Mouse (Mus musculus) cerebellum, adult 9-10 months (tissue): ENCODE results near the gene Sh3d21.

Experiments
- DNase-seq: peaks from one replicate; pipeline ENCODE4 v3.0.0; 2022

Gene Sh3d21

DNA sequence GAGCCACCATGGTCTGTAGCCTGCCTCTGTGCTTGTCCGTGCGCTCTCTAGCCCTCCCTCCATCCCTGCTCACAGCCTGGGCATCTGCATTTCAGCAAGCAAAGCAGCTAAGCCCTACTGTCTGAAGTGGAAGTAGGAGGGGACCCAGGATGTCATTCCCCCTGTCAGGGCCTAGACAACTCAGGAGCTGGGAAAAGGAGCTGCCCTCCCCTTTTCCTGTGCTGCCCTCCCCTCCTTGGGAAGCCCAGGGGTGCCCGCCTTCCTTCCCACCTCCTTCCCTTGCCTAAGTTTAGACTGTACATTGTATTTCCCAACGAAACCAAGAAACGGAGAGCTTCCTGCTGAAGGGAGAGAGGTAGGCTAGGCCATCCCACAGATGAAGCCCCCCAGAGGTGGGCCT lies 22.3 kb downstream of the Sh3d21 start:
- no peak for DNase-seq

GRCm38 (mm10) chr4:126137773-126138172 lies 25.5 kb downstream of the Sh3d21 start:
- no peak for DNase-seq

DNA sequence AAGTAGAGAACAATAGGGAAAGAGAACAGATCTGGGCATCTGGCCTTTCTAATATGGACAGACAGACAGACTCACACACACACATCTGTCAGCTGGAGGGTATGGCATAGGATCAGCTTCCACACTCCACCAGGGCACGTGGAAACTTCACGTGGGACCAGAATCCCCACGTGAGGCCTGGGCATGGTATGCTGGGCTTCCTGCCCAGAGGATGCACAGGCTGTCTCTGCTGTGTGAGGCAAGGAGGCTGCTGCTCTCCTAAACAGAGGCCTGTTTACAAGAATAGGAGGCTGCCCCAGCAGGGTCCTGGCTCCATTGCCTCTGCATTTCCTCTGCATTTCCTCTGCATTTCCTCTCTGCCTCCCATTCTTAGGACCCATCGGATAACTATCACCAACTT lies 28.7 kb downstream of the Sh3d21 start:
- peak; percentile 55 for DNase-seq

DNA sequence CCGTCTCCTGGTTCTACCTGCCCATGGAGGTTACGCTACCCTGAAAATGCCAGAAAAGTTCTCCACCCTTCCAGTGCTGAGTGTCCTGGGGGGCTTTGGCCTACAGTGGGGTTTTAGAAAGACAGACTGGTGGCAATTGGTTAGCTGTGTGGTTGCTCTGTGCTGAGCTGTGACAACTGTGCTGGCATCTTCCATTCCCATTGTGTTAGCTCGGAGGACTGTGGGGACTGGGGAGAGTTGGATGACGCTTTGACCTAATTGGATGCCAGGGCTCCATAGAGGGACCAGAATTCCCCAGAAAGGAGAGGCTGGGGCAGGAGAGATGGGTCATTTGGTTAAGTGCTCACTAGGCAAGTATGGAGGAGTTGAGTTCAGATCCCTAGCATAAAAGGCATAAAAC lies 29.1 kb downstream of the Sh3d21 start:
- peak; percentile 10 for DNase-seq

DNA sequence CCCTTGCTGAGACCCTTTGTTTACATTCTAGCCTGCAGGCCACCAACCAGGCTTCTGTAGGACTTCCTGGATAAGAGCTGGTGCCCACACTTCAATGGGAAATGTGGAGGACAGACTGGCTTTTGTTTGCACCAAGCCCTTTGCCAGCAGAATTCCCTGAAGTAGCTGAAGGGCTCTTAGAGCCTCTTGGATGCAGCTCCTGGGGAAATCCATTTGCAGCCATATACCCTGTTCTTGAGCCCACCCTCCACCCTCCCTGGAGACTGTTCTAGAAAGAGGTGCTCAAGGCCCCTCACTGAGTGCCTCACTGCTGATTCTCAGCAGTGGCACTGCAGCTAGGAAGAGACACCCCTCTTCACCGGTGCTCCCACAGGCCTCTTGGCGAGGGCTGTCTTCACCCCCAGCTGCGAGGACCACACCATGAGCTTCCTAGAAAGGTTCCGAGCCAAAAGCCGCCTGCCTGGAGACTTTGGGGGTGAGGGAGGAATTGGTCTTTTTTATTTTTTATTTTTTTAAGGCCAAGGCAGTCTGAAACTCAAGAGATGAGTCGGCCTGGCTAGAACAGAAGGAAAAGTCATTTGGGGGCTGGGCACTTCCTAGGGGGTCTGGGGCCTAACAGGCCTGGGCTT lies 30.5 kb downstream of the Sh3d21 start:
- DNase-seq = peak; percentile 21

GRCm38 (mm10) chr4:126131290-126132121 lies 31.8 kb downstream of the Sh3d21 start:
- peak; percentile 44 for DNase-seq

- peak; percentile 15 for DNase-seq
Measured at GRCm38 (mm10) chr4:126130502-126130901, 32.8 kb downstream of the Sh3d21 start.

DNA sequence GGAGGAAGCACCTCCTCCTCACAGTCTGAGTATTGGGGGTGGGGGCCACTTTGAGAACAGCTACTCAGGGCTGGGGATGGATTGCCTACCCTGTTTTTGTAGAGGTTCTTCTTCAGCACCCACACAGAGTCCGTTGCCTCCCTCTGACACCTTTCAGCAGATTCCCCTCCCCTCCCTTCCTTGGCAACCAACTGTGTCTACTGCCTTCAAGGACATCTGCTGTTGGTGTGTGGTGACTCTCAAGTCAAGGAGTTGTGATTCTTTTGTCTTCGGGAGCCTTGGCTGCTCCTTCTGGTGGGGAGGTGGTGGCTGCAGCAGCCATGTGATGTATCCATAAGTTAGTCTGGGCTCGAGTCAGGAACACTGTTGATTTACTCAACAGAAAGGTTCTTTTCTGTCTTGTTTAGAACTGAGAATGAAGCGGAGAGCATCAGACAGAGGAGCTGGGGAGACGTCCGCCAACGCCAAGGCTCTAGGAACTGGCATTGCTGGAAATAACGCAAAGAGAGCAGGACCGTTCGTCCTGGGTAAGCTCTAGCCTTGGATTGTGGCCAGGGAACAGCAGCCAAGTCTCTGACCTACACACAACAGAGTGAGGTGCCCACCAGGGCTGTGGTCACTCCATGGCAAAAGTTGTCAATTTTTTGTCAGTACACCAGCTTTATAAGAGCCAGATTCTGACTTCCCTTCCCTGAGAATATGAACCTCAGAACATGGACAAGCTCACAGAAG lies 39.8 kb downstream of the Sh3d21 start:
- DNase-seq = peak; percentile 62

DNA sequence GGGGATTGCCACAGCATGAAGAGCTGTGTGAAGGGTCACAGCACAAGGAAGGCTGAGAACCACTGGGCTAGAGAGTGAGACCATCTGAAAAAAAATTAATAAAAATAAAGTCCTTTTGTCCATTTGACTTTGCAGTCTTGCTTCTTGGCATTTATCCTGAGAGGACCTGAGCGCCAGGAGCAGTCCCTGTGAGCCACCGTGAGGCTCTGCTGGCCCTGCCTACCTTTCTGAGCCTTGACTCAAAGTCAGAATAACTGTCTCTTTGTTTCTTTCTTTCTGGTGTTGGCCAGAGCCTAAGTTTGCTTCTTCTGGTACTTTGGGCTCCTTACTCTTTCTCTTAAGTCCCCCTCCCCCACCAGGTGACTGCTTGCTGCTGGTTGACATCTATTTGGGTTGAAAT lies 42.8 kb downstream of the Sh3d21 start:
- peak; percentile 79 for DNase-seq

- DNase-seq = peak; percentile 93
Measured at GRCm38 (mm10) chr4:126120052-126120451, 43.2 kb downstream of the Sh3d21 start.

- peak; percentile 75 for DNase-seq
Measured at GRCm38 (mm10) chr4:126119051-126119450, 44.2 kb downstream of the Sh3d21 start.

- DNase-seq = peak; percentile 86
Measured at GRCm38 (mm10) chr4:126118651-126119050, 44.6 kb downstream of the Sh3d21 start.

DNA sequence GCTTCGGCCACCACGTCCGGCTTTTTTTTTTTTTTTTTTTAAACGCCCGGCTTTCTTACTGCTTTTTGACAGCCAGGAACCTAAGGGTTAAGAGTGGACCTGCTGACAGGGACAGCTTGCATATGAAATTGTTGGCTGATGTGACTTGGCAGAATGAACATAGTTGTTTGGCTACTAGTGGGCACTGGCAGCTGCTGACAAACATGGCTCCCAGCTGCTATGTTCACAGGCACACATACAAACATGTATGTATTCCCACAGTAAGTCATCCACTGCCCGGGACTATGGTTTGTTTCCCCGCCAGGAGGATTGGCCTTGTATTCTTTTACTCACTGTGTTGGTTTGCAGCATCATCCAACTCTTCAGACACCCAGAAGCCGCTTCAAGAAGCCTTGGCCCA lies 46.2 kb downstream of the Sh3d21 start:
- DNase-seq = peak; percentile 65

GRCm38 (mm10) chr4:126115871-126116521 lies 47.3 kb downstream of the Sh3d21 start:
- no peak for DNase-seq

GRCm38 (mm10) chr4:126115411-126115810 lies 47.9 kb downstream of the Sh3d21 start:
- no peak for DNase-seq

DNA sequence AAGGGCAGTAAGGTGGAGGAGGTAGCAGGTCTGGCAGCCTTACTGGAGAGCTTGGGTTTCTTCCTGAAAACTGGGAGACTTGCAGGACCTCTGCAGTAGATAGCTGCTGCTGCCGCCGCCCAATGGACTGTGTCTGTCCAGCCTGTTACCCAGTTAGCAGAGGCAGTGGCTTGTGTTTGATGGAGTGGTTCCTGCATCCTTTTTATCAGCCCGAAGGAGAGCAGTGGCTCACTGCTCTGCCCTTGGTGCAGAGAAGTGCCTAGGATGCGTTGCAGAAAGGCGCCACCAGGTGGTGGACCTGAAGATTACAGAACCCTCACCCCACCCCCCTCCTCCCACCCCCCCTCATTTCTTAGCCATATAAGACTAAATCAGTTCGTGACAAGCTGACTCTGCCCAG lies 49.3 kb downstream of the Sh3d21 start:
- DNase-seq = peak; percentile 73

GRCm38 (mm10) chr4:126113243-126113642 lies 50.0 kb downstream of the Sh3d21 start:
- DNase-seq = peak; percentile 82

- DNase-seq = no peak
Measured at GRCm38 (mm10) chr4:126111153-126111549, 52.1 kb downstream of the Sh3d21 start.

DNA sequence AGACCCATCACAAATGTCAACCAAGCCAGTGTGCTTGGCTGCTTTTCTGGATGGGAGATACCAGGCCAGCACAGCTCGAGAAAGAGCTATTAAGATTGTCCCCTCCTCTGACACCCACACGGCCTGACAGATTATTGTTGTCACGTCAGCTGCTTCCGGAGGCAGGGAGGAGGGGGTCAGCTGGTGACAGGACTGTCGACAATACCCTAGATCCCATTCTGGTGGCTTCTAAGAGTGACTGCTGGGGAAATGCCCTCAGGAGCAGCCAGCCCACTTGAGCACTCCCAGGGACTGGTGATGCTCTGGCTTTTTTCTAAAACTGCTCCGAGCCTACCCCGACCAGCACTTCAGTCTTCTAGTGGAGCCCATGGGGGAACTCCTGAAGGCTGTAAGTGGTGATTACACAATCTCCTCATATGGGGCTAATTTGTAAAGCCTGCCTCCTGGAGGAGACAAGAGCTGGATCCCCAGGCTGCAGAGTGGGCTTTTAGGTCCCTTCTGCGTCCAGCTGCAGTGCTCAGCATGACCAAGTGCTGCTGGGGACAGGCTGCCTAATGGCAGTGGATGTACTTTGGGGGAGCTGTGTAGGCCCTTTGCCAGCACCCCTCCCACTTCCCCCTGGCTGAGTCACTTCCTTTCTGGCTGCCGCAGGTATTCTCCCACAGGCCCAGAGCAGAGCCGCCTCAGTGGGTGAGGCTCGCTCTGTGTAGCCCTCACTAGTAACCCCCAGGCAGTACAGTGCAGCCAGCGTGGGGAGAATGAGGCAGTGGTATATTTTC lies 52.7 kb downstream of the Sh3d21 start:
- DNase-seq = peak; percentile 83

GRCm38 (mm10) chr4:126109613-126110373 lies 53.5 kb downstream of the Sh3d21 start:
- no peak for DNase-seq

GRCm38 (mm10) chr4:126108061-126108740 lies 55.1 kb downstream of the Sh3d21 start:
- peak; percentile 61 for DNase-seq
